Mouse (Mus musculus): ENCODE data around the gene Dph1. TPM values are rescaled to one million over a fixed set of nuclear protein-coding genes. Genes with fewer than 3 reads are reported as not detected.

Gene Dph1
- polyA plus RNA-seq, 1 experiment from 2014 or later, result 10.9 TPM

GRCm38 (mm10) chr11:75229289-75229688 lies 38.2 kb upstream of the Dph1 start:
- Histone ChIP-seq H3K4me1 (ENCODE audit: insufficient read depth) (peaks cover 7% of the 10 kb centered on the region), H3K4me2 (ENCODE audit: low read depth, low read length) (no peak overlapping the region), H3K9me3 (ENCODE audit: low read length) (no peaks in the 10 kb centered on the region), H3K27ac (ENCODE audit: low read depth) (no peak overlapping the region), H3K9ac (replicated peaks) (no peak overlapping the region), H3K4me3 (ENCODE audit: low read depth, low read length) (no peak overlapping the region), H3K36me3 (replicated peaks; ENCODE audit: insufficient read depth, low read length) (no peaks in the 10 kb centered on the region; the same call in 1 of the 2 replicates), H3K27me3 (ENCODE audit: insufficient read depth, low read length) (no peaks in the 10 kb centered on the region)
- 75% methylated on average over 6 of the region's 6 CpGs for WGBS (ENCODE audit: insufficient replicate concordance)
- TF ChIP-seq CTCF (IDR thresholded peaks at IDR 0.05; ENCODE audit: low read depth) (no peak), EP300 (IDR thresholded peaks at IDR 0.05; ENCODE audit: low read depth) (no peak)
- ATAC-seq (no peak), DNase-seq (no peak)

DNA sequence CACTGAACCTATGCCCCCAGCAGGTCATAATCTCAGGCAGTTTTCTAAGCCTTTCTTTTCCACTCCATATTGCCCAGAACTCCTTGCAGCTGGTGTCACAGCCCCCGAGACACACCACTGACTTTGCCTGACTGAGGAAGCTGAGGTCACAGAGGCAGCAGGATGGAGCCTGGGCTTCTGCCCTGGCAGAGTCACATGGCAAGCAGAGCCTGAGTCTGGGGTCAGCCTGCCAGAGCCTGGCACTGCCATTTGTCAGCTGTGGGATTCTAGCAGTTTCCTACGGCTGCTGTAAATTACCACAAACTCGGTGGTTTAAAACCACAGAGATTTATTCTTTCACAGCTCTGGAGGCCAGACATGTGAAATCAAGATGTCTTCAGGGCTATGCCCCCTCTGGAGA lies 36.6 kb upstream of the Dph1 start:
- H3K36me3 ChIP-seq (replicated peaks; ENCODE audit: insufficient read depth, low read length), result no peaks in the 10 kb centered on the region; the same call in 1 of the 2 replicates
- ATAC-seq, result no peak

DNA sequence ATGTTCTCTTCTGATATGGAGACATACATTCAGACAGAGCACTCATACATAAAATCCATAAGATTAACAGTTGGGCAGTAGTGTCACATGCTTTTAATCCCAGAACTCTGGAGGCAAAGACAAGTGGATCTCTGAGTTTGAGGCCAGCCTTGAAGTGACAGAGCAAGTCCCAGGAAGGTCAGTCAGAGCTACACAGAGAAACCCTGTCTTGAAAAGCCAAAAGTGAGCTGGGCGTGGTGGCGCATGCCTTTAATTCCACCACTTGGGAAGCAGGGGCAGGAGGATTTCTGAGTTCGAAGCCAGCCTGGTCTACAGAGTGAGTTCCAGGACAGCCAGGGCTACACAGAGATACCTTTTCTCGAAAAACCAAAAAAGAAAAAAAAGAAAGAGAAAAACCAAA lies 33.8 kb upstream of the Dph1 start:
- Histone ChIP-seq H3K27me3 (ENCODE audit: insufficient read depth, low read length) (no peaks in the 10 kb centered on the region), H3K4me1 (ENCODE audit: insufficient read depth) (peaks cover 7% of the 10 kb centered on the region; the same call in 1 of the 2 replicates), H3K4me3 (ENCODE audit: low read depth, low read length) (no peak overlapping the region), H3K27ac (ENCODE audit: low read depth) (no peak overlapping the region), H3K9me3 (ENCODE audit: low read length) (no peaks in the 10 kb centered on the region), H3K4me2 (ENCODE audit: low read depth, low read length) (no peak overlapping the region), H3K9ac (replicated peaks) (no peak overlapping the region), H3K36me3 (replicated peaks; ENCODE audit: insufficient read depth, low read length) (no peaks in the 10 kb centered on the region; the same call in 1 of the 2 replicates)
- 85% methylated on average over 4 of the region's 4 CpGs for WGBS (ENCODE audit: insufficient replicate concordance)
- TF ChIP-seq CTCF (IDR thresholded peaks at IDR 0.05; ENCODE audit: low read depth) (no peak), EP300 (IDR thresholded peaks at IDR 0.05; ENCODE audit: low read depth) (no peak)
- ATAC-seq (no peak), DNase-seq (no peak)

More for the DNA sequence above, 36.6 kb upstream of the Dph1 start:
- no peak for DNase-seq
- no peak overlapping the region for H3K27ac ChIP-seq (ENCODE audit: low read depth)
- H3K9me3 ChIP-seq (ENCODE audit: low read length), result no peaks in the 10 kb centered on the region
- WGBS (ENCODE audit: insufficient replicate concordance), result 25% methylated on average over 3 of the region's 3 CpGs
- peaks cover 5% of the 10 kb centered on the region for H3K4me1 ChIP-seq (ENCODE audit: insufficient read depth)
- no peak overlapping the region for H3K4me2 ChIP-seq (ENCODE audit: low read depth, low read length)
- TF ChIP-seq CTCF (IDR thresholded peaks at IDR 0.05; ENCODE audit: low read depth) (no peak), EP300 (IDR thresholded peaks at IDR 0.05; ENCODE audit: low read depth) (no peak)
- no peak overlapping the region for H3K4me3 ChIP-seq (ENCODE audit: low read depth, low read length)
- H3K27me3 ChIP-seq (ENCODE audit: insufficient read depth, low read length), result no peaks in the 10 kb centered on the region
- no peak overlapping the region for H3K9ac ChIP-seq (replicated peaks)

DNA sequence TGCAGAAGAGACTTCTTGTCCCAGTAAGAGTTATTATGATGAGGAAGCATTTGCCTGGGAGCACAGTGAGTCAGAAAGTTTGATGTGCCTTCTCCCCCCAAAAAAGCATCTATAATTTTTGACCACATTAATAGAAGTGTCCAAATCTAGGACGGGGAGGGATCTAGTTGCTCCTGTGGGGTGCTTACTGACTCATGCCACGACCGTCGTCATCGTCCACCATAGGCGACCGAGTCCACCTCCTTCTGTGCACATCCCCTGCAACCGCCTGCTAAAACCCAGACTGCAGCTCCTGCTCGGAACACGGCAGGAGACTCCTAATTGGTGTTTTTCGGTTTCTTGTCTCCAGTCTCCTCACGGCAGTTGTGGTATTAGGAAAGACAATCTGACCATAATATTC lies 33.0 kb upstream of the Dph1 start:
- H3K4me3 ChIP-seq (ENCODE audit: low read depth, low read length), result no peak overlapping the region
- no peaks in the 10 kb centered on the region; the same call in 1 of the 2 replicates for H3K36me3 ChIP-seq (replicated peaks; ENCODE audit: insufficient read depth, low read length)
- ATAC-seq, result no peak
- H3K27ac ChIP-seq (ENCODE audit: low read depth), result no peak overlapping the region
- no peak for DNase-seq
- no peak overlapping the region for H3K4me2 ChIP-seq (ENCODE audit: low read depth, low read length)
- WGBS (ENCODE audit: insufficient replicate concordance), result 88% methylated on average over 12 of the region's 12 CpGs
- H3K9me3 ChIP-seq (ENCODE audit: low read length), result no peaks in the 10 kb centered on the region
- TF ChIP-seq EP300 (IDR thresholded peaks at IDR 0.05; ENCODE audit: low read depth) (no peak), CTCF (IDR thresholded peaks at IDR 0.05; ENCODE audit: low read depth) (no peak)
- no peak overlapping the region for H3K9ac ChIP-seq (replicated peaks)
- H3K27me3 ChIP-seq (ENCODE audit: insufficient read depth, low read length), result no peaks in the 10 kb centered on the region
- peaks cover 7% of the 10 kb centered on the region; the same call in 1 of the 2 replicates for H3K4me1 ChIP-seq (ENCODE audit: insufficient read depth)

GRCm38 (mm10) chr11:75220517-75221145 lies 29.6 kb upstream of the Dph1 start:
- Histone ChIP-seq H3K9me3 (ENCODE audit: low read length) (no peaks in the 10 kb centered on the region), H3K36me3 (replicated peaks; ENCODE audit: insufficient read depth, low read length) (no peaks in the 10 kb centered on the region; the same call in 1 of the 2 replicates), H3K4me3 (ENCODE audit: low read depth, low read length) (no peak overlapping the region), H3K4me1 (ENCODE audit: insufficient read depth) (peaks cover 11% of the 10 kb centered on the region), H3K4me2 (ENCODE audit: low read depth, low read length) (no peak overlapping the region), H3K9ac (replicated peaks) (no peak overlapping the region), H3K27ac (ENCODE audit: low read depth) (no peak overlapping the region), H3K27me3 (ENCODE audit: insufficient read depth, low read length) (no peaks in the 10 kb centered on the region)
- TF ChIP-seq CTCF (IDR thresholded peaks at IDR 0.05; ENCODE audit: low read depth) (no peak), EP300 (IDR thresholded peaks at IDR 0.05; ENCODE audit: low read depth) (no peak)
- DNase-seq (no peak), ATAC-seq (no peak)
- 52% methylated on average over 5 of the region's 6 CpGs for WGBS (ENCODE audit: insufficient replicate concordance)

GRCm38 (mm10) chr11:75220115-75220514 lies 29.1 kb upstream of the Dph1 start:
- TF ChIP-seq CTCF (IDR thresholded peaks at IDR 0.05; ENCODE audit: low read depth) (no peak), EP300 (IDR thresholded peaks at IDR 0.05; ENCODE audit: low read depth) (no peak)
- no peak overlapping the region for H3K27ac ChIP-seq (ENCODE audit: low read depth)
- H3K9me3 ChIP-seq (ENCODE audit: low read length), result no peaks in the 10 kb centered on the region
- DNase-seq (no peak), ATAC-seq (no peak)
- no peak overlapping the region for H3K4me3 ChIP-seq (ENCODE audit: low read depth, low read length)
- peaks cover 11% of the 10 kb centered on the region for H3K4me1 ChIP-seq (ENCODE audit: insufficient read depth)
- WGBS (ENCODE audit: insufficient replicate concordance), result 53% methylated on average over 9 of the region's 9 CpGs
- no peak overlapping the region for H3K4me2 ChIP-seq (ENCODE audit: low read depth, low read length)
- no peak overlapping the region for H3K9ac ChIP-seq (replicated peaks)
- H3K36me3 ChIP-seq (replicated peaks; ENCODE audit: insufficient read depth, low read length), result no peaks in the 10 kb centered on the region; the same call in 1 of the 2 replicates
- H3K27me3 ChIP-seq (ENCODE audit: insufficient read depth, low read length), result no peaks in the 10 kb centered on the region
